Mouse (Mus musculus): Measurements from ENCODE around the gene Rer1.

Rer1 gene

DNA sequence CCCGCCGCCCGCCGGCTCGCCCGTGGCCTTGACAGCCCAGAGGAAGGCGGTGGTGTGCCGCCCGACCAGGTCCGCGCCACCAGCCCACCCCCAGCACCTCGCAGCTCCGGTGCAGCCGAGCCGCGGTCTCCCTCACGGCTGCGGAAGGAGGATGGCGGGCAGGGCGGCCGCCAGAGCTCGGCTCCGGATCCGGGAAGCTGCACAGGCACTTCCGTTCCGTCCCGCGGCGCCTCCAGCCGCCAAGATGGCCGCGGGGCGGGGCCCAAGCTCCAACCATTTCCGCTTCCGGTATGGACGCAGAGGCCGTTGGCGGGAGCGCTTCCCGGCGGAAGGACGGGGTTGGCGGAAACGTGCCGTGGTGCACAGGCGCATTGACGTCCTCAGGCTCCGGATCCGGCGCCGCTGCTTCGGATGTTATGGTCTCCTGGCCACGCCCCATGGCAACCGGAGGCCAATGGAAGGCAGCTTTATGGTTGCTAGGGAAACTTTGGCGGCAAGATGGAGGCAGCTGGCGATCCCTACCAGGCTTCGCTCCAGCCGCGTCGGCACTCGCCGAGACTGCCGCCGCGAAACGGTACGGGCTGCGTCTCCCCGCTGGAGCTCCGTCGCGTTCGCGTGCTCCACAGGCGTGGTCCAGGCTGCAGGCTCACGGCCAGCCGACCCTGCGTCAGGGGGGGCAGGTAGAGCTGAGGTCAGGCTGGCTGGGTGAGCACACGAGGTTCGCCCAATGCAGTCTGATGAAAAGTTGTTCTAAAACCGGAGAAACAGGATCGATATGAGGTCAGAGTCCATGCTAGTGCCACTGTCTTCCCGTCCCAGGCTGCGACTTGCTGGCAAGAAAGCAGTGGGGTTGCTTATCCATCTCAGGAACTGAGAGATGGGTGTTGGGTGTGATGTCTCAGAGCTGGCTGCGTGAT lies at the start of gene Rer1, which contains the start of gene Morn1:
TSS of gene Rer1 (minus strand) at position 275 of the 917 bp plus-strand sequence.
TSS of gene Morn1 (plus strand) at position 470 of the 917 bp plus-strand sequence.
- in situ Hi-C loops (cut with MboI; ENCODE audit: low pct_unique_long_range_greater_than_20kb in 1 of 2, low sequenced_read_pairs in 2 of 2, unreplicated experiment in 1 of 2): no loop called here

DNA sequence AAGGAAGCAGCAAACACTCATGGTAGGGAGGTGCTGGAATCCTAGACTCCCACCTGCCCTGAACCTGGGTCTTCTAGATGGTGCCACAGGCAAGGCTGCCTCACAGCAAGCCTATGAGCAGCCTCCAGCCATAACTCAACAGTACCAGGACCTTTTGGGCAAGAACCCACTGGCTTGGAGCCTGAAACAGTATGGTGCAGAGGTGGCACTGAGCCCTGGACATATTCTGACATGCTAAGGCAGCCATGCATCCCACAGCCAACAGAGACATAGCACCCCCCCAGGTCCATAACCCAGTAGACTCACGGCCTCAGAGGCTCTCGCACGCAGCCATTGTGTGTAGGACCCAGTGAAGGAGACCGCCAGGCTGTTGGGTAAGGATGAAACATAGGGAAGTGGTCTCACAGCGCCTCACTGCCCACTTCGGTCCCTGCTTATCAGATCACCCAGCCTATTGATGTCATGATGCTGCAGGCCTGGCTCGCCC lies 48.5 kb upstream of the Rer1 start:
- in situ Hi-C loops (cut with MboI; ENCODE audit: low pct_unique_long_range_greater_than_20kb in 1 of 2, low sequenced_read_pairs in 2 of 2, unreplicated experiment in 1 of 2): no loop called here

DNA sequence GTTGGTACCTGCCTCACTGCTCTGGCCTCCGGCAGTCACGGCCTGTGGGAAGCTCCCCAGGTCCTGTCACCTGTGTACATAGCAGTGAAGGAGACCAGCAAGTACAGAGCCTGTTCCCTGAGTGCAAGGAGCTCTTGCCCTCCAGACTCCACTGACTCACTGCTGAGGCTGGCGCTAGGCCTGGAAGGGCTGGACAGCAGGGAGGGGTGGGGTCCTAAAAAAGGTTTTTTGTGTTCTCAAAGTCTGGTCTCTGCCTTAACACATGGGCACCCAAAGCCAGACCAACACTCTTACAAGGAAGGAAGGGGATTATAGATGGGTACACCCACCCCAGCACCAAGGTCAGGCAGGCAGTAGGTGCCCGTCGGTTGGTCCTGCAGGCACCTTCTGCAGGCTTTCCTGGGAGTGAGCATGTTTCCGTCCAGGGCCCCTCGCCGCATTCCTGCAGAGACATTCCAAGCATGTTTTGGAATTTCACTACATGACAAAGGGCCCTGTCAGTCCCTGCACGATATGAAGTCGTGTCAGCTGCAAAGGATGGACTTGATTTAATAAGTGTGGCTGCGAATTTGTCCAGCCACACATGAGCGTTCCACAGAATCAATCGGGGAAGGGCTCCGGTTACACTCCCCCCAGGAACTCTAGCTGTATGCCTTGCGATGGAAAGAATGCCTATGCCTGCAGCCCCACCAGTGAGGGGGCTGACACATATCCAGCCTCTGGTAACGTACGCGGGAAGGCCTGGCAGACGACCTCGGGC lies 47.7 kb upstream of the Rer1 start:
- in situ Hi-C loops (cut with MboI; ENCODE audit: low pct_unique_long_range_greater_than_20kb in 1 of 2, low sequenced_read_pairs in 2 of 2, unreplicated experiment in 1 of 2): no loop called here

DNA sequence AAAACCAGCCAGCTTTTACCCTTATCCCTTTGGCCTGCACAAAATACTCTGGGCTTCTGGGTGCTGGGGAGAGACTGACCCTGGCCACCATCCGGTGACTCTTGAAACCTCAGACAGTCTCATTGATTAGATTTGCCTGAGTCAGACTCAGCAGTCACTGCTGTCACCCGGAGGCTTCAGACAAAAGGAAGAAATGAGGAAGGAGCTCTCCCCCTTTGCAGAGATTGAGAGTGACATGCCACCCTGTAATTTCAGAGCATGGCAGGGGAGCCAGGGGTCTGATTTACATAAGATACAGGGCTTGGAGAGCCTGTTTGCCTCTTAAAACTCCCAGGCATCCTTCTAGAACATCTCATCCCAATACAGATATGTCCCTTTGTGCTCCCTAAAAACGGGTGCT lies 47.0 kb upstream of the Rer1 start:
- in situ Hi-C loops (cut with MboI; ENCODE audit: low pct_unique_long_range_greater_than_20kb in 1 of 2, low sequenced_read_pairs in 2 of 2, unreplicated experiment in 1 of 2): no loop called here

DNA sequence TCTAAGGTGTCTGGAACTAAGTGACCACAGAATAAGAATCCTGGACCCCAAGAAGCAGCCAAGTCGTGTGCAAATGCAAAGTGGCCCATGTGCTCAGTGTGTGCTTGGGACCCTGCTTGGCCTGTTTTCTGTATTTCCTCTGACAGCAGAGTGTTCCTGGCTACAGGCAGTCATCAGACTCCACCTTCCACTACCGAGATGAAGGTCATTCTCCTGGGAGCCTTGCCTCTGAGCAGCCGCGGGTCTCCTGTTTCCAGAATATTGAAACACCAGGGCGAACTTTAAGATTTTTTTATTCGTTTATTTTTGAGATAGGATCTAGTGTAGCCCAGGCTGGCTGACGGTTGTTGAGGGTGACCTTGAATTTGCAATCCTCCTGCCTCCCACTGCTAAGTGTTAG lies 44.4 kb upstream of the Rer1 start:
- in situ Hi-C loops (cut with MboI; ENCODE audit: low pct_unique_long_range_greater_than_20kb in 1 of 2, low sequenced_read_pairs in 2 of 2, unreplicated experiment in 1 of 2): no loop called here

DNA sequence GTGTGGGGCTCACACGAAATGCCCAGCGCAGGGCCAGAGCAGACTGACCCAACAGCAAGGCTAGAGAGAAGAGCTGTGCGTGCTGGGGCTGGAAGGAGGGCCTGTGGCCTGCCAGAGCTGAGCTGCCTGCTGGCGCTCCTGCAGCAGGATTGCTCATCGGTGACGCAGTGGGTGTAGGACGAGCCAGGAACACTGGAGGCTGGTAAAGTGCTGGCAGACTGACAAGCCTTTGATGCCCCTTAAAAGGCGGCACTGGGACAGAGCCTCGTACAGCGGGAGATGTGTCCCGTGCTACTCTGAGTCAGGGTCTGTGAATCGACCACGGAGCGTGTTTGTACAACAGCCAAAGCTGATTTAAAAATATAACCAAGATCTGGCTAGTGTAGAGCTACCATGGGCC lies 43.8 kb upstream of the Rer1 start:
- in situ Hi-C loops (cut with MboI; ENCODE audit: low pct_unique_long_range_greater_than_20kb in 1 of 2, low sequenced_read_pairs in 2 of 2, unreplicated experiment in 1 of 2): no loop called here

DNA sequence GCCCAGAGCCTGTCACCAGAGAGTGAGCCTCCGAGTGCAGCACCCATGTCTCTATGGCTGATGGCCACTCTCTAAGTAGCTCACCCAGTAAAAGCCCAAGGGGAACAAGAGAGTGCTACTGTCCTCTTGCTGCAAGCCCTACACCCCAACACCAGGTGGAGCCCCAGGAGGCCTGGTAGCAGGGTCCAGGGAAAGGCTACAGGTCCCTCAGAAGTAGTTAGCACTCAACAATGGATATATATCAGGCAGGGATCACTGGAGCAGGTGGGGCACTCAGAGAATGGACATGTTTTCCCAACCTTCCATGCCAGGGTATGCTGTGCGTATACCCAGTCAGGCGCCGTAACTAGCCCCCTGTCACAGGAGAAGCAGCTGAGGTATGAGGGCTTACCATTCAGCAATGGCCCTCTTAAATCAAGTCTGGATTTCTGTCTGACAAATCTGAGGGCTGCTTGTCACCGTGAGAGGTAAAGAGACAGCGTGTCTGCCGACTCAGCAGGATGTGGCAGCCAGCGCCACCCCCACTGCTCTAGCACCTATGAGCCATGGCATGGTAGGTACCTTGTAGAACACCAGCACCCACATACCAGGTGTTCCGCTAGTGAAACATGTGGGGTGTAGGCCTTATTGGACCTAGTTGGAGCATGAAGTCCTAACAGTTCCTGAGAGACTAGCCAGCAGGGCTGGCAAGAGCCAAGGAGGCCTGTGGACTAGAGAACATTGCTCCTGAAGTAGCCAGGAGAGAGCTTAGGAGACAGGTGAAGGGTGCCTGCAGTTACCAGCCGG lies 43.1 kb upstream of the Rer1 start:
- in situ Hi-C loops (cut with MboI; ENCODE audit: low pct_unique_long_range_greater_than_20kb in 1 of 2, low sequenced_read_pairs in 2 of 2, unreplicated experiment in 1 of 2): no loop called here

DNA sequence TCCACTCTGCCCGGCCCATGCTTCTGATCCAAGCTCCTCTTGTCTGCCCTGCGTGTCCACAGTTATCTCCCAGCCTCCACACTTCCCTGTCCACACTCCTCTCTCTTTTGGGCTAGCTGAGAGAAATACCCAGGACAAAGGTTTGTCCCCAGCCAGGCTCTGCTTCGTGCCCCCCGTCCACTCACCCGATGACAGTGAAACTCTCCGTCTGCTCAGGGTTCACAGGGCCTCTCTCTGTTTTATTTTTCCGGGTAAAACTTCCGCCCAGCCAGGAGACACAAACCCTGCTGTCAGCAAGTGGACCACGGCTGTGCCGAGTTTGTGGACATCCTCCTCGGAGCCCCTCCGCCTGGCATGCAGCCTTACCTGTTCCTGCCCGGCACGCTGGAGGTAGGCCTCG lies 42.2 kb upstream of the Rer1 start:
- in situ Hi-C loops (cut with MboI; ENCODE audit: low pct_unique_long_range_greater_than_20kb in 1 of 2, low sequenced_read_pairs in 2 of 2, unreplicated experiment in 1 of 2): no loop called here

DNA sequence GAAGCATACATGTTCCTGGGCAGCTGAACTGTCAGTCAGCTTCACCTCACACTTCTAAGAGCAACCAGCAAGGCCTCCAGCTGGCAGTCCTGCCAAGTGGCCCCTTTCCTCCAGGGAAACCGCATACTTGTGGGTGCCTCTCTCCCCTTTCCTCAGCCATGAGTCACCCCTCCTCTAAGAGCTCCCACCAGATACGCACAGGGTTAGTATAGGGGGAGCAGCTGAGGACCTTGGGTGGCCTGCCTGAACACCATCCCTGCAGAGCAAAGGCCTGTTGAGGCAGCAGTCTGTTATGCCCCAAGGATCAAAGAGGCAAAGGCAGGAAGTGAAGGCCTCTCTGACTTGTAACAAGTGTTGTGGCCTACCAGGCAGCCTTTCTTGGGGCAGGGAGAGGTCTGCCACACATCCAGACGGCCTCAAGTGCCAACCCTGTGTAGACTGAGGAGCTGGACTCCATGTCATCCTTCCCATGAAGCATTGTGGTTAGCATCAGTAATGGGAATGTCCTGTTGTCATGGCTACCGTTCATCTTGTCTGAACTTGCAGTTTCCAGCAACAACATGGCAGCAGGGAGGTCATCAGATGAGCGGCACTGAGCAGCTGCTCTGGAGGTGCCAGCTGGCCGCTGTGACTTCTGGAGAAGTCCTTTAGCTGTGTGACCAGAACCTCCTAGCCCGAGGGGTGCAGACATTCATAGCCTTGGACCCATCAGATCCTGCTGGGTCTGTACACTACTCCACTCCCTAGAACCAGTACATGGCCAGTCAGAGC lies 40.6 kb upstream of the Rer1 start:
- in situ Hi-C loops (cut with MboI; ENCODE audit: low pct_unique_long_range_greater_than_20kb in 1 of 2, low sequenced_read_pairs in 2 of 2, unreplicated experiment in 1 of 2): no loop called here

DNA sequence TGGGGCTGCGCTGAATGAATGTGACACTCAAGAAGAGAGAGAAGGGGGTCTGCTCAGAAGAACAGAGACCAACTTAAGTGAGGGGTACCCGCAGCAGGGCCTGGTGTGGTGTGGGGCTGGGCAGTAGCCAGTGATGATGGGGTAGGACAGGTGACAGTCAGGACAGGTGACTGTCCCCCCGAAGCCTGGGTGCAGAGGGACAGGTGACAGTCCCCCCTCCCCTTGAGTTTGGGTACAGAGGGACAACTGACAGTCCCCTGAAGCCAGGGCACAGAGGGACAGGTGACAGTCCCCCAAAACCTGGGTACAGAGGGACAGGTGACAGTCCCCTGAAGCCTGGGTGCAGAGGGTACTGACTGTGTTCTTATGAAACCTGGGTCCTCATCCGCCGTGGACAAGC lies 40.0 kb upstream of the Rer1 start:
- in situ Hi-C loops (cut with MboI; ENCODE audit: low pct_unique_long_range_greater_than_20kb in 1 of 2, low sequenced_read_pairs in 2 of 2, unreplicated experiment in 1 of 2): no loop called here

DNA sequence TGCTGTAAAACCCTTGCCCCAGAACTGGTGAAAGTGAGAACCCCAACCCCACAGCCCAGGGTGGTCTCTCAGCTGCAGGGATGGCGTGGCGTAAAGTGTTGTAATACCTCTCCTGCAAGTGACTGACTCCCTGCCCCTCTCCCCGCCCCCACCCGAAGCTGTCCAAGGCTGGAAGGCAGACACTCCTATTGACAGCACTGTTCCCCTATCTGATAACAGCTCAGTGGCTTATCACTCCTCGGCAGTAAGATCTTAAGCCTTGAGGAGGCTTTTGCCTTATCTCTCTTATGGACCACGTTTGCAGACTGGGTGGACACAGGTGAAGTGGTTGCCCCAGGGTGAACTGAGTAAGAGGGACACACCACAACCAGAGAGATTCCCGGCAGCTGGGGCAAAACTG lies 39.1 kb upstream of the Rer1 start:
- in situ Hi-C loops (cut with MboI; ENCODE audit: low pct_unique_long_range_greater_than_20kb in 1 of 2, low sequenced_read_pairs in 2 of 2, unreplicated experiment in 1 of 2): no loop called here

DNA sequence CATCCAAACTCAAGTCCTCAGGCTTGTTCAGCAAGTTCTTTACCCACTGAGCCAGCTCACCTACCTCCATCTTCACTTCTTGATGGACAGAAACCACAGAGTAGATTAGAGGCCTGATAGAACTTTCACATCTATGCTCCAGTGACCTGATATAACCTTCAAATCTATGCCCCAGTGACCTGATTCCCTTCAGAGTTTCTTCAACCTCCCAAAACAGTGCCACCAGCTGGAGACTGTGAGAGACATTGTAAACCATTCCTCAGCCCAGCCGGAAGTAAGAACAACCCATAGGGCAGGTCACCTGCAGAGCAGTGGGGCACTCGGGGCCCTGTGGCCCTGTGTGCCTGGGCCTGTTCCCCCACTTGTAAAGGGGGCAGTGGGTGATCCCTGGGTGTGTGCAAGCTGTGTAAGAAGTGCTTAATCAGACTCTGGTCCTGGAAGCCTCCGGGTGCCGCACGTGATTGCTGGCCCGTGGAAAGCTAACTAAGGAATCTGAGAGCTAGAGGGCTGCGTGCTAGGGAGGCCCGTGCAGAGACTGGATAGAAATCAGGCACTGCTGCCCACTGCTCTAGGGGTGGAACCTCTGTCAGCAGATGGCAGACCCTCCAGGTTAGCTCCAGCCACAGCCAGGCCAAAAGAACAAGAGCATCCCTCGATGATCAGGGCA lies 37.8 kb upstream of the Rer1 start:
- in situ Hi-C loops (cut with MboI; ENCODE audit: low pct_unique_long_range_greater_than_20kb in 1 of 2, low sequenced_read_pairs in 2 of 2, unreplicated experiment in 1 of 2): no loop called here

DNA sequence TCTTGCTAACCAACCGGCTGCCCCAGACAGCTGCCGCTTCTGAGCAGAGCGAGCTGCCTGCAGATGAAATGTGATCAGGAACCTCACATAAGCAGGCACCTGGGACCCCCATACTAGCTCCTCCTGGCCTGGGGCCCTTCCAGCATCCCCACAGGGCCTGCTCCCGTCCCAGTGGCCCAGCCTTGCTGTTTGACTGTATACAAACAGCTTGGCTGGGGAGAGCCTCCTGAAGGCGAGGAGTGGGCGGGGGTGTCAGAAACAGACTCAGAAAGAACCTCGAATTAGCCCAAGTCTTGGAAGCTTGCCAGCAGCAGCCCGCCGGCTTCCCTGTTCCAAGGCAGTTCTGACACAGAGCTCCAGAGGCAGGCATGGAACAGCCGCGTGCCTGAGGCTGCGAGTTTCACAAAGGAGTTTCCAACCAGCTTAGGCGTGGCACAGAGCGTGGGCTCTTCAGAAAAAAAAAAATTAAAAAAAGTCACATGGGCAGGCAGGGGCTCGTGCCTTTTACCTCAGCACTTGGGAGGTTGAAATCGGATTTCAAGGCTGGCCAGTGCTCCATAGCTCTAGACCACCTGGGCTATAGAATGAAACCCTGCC lies 36.4 kb upstream of the Rer1 start:
- in situ Hi-C loops (cut with MboI; ENCODE audit: low pct_unique_long_range_greater_than_20kb in 1 of 2, low sequenced_read_pairs in 2 of 2, unreplicated experiment in 1 of 2): no loop called here

DNA sequence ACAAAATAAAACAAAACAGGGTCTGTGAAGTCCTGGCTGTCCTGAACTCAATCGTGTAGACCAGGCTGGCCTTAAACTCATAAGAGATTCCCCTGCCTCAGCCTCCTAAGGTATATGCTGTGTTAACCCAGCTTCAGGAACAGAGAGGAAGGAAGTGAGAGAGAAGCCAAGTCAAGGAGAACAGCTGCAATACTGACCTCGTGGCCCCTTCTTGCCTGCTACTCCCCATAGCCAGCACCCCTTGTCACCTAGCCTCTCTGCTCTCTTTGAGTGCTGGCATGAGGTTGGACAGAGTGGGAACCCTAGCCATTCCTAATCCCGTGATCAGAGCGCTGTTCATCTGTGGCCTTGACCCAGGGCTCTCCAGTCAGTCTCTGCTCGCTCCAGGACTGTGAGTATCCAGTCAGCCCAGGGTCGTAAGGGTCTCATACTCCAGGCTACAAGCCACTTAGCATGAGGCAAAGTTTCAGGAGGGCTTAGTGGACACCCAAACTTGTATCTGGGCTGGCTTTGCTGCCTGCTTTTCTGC lies 35.8 kb upstream of the Rer1 start:
- in situ Hi-C loops (cut with MboI; ENCODE audit: low pct_unique_long_range_greater_than_20kb in 1 of 2, low sequenced_read_pairs in 2 of 2, unreplicated experiment in 1 of 2): no loop called here

DNA sequence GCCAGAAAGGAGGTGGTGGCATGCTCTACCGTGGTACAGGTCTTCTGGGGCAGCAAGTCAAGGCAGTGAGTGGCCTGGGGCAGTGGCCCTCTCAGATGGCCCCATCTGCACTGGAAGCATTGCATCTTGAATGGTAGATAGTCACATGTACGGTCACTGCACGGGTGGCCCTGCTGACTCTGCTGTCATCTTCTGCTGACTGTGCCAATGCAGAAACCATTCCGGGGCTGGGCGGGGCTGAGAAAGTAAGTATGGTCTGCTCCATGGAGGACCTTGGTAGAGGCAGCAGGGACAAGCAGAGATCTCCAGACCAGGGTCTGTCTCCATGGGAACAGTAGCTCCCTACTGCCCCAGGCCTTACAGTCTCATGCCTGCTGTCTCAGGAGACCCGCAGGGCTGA lies 35.0 kb upstream of the Rer1 start:
- in situ Hi-C loops (cut with MboI; ENCODE audit: low pct_unique_long_range_greater_than_20kb in 1 of 2, low sequenced_read_pairs in 2 of 2, unreplicated experiment in 1 of 2): no loop called here

DNA sequence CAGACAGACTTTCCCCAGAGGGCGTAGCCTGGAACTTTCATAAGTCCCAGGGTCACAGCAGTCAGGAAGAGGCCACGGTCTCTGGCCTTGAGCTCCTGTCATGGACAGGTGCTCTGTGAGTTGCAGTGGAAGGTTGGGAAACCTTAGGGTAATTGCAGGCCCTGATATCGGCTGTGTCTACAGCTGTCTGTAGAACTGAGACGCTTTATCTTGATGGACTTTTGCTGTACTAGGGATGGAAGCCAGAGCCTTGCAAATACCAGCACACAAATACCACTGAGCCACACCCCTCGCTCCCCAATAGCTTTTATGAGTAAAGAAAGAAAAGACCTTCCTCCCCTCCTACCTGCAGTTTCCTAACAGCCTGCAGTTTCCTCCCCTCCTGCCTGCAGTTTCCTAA lies 34.4 kb upstream of the Rer1 start:
- in situ Hi-C loops (cut with MboI; ENCODE audit: low pct_unique_long_range_greater_than_20kb in 1 of 2, low sequenced_read_pairs in 2 of 2, unreplicated experiment in 1 of 2): no loop called here

DNA sequence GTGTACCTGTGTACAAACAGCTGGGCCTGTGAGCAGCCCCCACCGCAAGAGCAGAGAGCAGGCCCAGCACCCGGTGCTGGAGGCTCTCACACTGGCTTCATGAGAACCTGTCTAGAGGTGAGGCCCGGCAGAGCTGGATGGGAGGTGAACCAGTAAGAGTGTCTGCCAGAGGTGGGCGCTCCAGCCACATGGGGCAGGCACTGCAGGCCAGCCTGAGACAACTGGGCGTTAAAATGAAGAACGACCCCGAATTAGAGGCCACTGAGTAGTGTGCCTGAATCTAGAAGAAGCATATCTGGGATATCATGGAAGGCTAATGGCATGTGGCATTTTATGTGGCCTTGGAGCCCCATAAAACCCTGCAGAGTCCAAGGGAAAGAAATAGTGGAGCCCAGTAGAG lies 33.9 kb upstream of the Rer1 start:
- in situ Hi-C loops (cut with MboI; ENCODE audit: low pct_unique_long_range_greater_than_20kb in 1 of 2, low sequenced_read_pairs in 2 of 2, unreplicated experiment in 1 of 2): no loop called here

Data from mouse embryonic stem cell (cell line).